Mouse (Mus musculus) heart, adult 2 months (tissue): Measurements from ENCODE around the gene Rpl23. TPM values are rescaled to one million over a fixed set of nuclear protein-coding genes. Genes with fewer than 3 reads are reported as not detected.

Source experiments
- DNase-seq, 2 experiments: peaks; one replicate each; pipeline ENCODE4 v3.0.0; 2021
- H3K27ac ChIP-seq: fragments of 200-600 bp; 2 replicates; pipeline ENCODE4 v1.8.1; 2022
- H3K27me3 ChIP-seq: fragments of 200-500 bp; 2 replicates; pipeline ENCODE4 v1.6.1; 2012; ENCODE audit warnings: mild to moderate bottlenecking, low read length, inconsistent platforms, mixed read lengths; ENCODE audit not compliant: control insufficient read depth, insufficient read depth
- H3K36me3 ChIP-seq: fragments of 200-500 bp; 2 replicates; pipeline ENCODE4 v1.6.1; 2012; ENCODE audit warnings: low read length, inconsistent platforms; ENCODE audit not compliant: control insufficient read depth, insufficient read depth
- H3K4me1 ChIP-seq: fragments of 200-500 bp; 2 replicates; pipeline ENCODE4 v1.6.1; 2011; ENCODE audit warnings: low read length; ENCODE audit not compliant: control insufficient read depth, insufficient read depth
- H3K4me3 ChIP-seq: fragments of 200-600 bp; 2 replicates; pipeline ENCODE4 v1.8.1; 2022
- H3K79me2 ChIP-seq: fragments of 200-500 bp; replicated peaks from 2 replicates; pipeline ENCODE4 v1.6.1; 2012; ENCODE audit warnings: mild to moderate bottlenecking, inconsistent platforms, low read length, moderate library complexity, mixed read lengths; ENCODE audit not compliant: control insufficient read depth, insufficient read depth
- H3K9ac ChIP-seq: fragments of 200-500 bp; 2 replicates; pipeline ENCODE4 v1.6.1; 2012; ENCODE audit warnings: low read depth, mild to moderate bottlenecking, control low read depth, inconsistent platforms, low read length, mixed read lengths
- CTCF ChIP-seq: fragments of 200-600 bp; IDR thresholded peaks from 2 replicates; pipeline ENCODE4 v1.8.1; 2022; ENCODE audit warnings: antibody characterized with exemption, mild to moderate bottlenecking, moderate library complexity
- EP300 ChIP-seq: fragments of 200-500 bp; IDR thresholded peaks from 2 replicates; pipeline ENCODE4 v1.6.1; 2011; ENCODE audit warnings: low read depth, low read length, control low read depth; ENCODE audit not compliant: insufficient read depth
- POLR2A ChIP-seq: fragments of 200-500 bp; IDR thresholded peaks from 2 replicates; pipeline ENCODE4 v1.6.1; 2011; ENCODE audit warnings: mild to moderate bottlenecking, low read depth, low read length, control low read depth; ENCODE audit not compliant: insufficient read depth
- WGBS: fragments of 180-500 bp; shearing (Covaris S2); methylation state at CpG from one replicate; pipeline ENCODE4 v1.1.7; 2018; 5-methylcytosine and 5-hydroxymethylcytosine counted together
- intact Hi-C: fragments of 180-260 bp; cut with DNase I; formaldehyde crosslinking; loops from one replicate; pipeline ENCODE4 v1.15.1; 2025
- polyA plus RNA-seq: library from polyadenylated mRNA; depleted of rRNA; stranded (reverse); fragments of >200 nt; gene quantifications from 2 replicates; pipeline ENCODE4 v1.2.3, GENCODE M21; 2012
- total RNA-seq, 2 experiments: library from RNA; stranded (reverse); gene quantifications; 2 replicates each; pipeline ENCODE4 v1.2.3; 2021

Gene Rpl23
- total and polyA plus RNA-seq, 3 experiments = 103 to 574 (median 509) TPM

DNA sequence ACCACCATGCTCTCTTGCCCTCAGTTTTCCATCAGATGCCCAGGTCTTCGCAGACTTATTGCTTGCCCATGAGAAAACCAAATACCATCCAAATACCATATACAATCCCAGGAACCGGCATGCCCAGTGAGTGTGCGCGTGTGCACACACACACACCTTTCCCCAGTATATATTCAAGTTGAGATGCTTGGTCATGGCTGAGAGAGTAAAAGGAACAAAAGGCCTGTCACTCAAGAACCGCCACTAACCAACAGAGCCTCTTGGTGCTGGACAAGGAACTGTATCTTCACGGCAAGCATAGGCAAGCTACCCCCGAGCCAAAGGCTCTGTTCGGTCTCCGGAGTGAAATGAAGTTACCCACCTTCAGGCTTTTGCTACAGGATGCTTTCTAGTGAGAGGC is 39.6 kb downstream of the Rpl23 start:
- Histone ChIP-seq H3K27me3 (no peaks in the 10 kb centered on the region), H3K4me3 (no peak overlapping the region), H3K9ac (no peak overlapping the region), H3K79me2 (peaks cover 3% of the 10 kb centered on the region; the same call in 1 of the 2 replicates), H3K27ac (no peak overlapping the region), H3K4me1 (peaks cover 6% of the 10 kb centered on the region), H3K36me3 (no peaks in the 10 kb centered on the region)
- no peak for DNase-seq
- intact Hi-C loops = no loop called here
- WGBS = 83% methylated on average over 9 of the region's 9 CpGs
- TF ChIP-seq POLR2A (no peak), EP300 (no peak), CTCF (no peak)

DNA sequence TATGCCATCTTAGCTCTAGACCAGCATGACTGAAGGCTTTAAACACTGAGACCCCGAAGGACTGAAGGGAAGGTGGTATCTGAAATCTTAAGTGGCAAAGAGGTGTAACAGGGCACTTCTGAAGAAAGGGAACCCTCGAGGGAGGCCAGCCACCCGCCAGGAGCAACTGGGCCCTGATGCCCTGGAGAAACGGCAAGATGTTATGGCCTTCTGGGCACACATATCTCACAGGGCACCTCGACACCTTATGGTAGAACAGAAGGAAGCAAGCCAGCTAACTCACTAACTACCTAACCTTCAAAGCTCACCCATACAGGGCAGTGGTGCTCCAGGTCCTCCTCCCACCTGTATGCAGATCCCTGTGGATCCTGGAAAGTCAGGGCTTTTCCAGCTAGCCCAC is 40.1 kb downstream of the Rpl23 start:
- H3K79me2 ChIP-seq = peaks cover 3% of the 10 kb centered on the region; the same call in 1 of the 2 replicates
- H3K27me3 ChIP-seq = no peaks in the 10 kb centered on the region
- H3K4me3 ChIP-seq = no peak overlapping the region
- no peak for DNase-seq
- no peaks in the 10 kb centered on the region for H3K36me3 ChIP-seq
- H3K4me1 ChIP-seq = peaks cover 6% of the 10 kb centered on the region
- H3K9ac ChIP-seq = no peak overlapping the region
- no peak for TF ChIP-seq POLR2A
- TF ChIP-seq EP300 = no peak
- no peak for TF ChIP-seq CTCF
- 90% methylated on average over 5 of the region's 5 CpGs for WGBS
- intact Hi-C loops = no loop called here
- no peak overlapping the region for H3K27ac ChIP-seq

GRCm38 (mm10) chr11:97740190-97740589 is 42.0 kb downstream of the Rpl23 start:
- TF ChIP-seq POLR2A (no peak), CTCF (no peak), EP300 (no peak)
- 0 out of 2 replicates have a peak overlapping the region, but pooled peaks have one; percentile 22 for H3K9ac ChIP-seq
- H3K36me3 ChIP-seq = no peaks in the 10 kb centered on the region
- H3K79me2 ChIP-seq = peaks cover 3% of the 10 kb centered on the region; the same call in 1 of the 2 replicates
- intact Hi-C loops = no loop called here
- H3K27ac ChIP-seq = no peak overlapping the region; the same call in 1 of the 2 replicates
- peak in 1 of 2 experiments; percentile 53 for DNase-seq
- H3K4me1 ChIP-seq = peaks cover 6% of the 10 kb centered on the region
- WGBS = 24% methylated on average over 7 of the region's 7 CpGs
- no peaks in the 10 kb centered on the region for H3K27me3 ChIP-seq
- no peak overlapping the region for H3K4me3 ChIP-seq

DNA sequence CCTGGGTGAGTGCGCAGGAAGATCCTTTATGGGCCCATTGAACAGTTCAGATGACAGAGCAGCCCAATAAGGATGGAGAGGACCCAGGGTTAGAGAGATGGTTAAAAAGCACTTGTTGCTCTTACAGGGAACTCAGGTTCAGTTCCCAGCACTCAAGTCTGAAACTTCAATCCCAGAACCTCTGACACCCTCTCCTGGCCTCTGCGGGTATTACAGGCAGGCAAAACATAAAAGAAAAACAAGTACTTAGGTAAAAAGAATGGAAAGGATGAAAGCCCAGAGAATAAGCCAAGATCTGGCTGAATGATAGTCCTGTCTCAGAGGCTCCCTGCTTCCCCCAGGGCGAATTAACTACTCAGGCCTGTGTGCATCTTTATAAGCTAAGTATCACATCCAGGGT is 43.1 kb downstream of the Rpl23 start:
- no peaks in the 10 kb centered on the region for H3K36me3 ChIP-seq
- no peak for TF ChIP-seq EP300
- H3K27me3 ChIP-seq = no peaks in the 10 kb centered on the region
- H3K27ac ChIP-seq = no peak overlapping the region
- H3K4me1 ChIP-seq = peaks cover 6% of the 10 kb centered on the region
- H3K9ac ChIP-seq = no peak overlapping the region
- H3K4me3 ChIP-seq = no peak overlapping the region
- 91% methylated on average over 3 of the region's 3 CpGs for WGBS
- intact Hi-C loops = no loop called here
- DNase-seq = no peak
- H3K79me2 ChIP-seq = peaks cover 3% of the 10 kb centered on the region; the same call in 1 of the 2 replicates

DNA sequence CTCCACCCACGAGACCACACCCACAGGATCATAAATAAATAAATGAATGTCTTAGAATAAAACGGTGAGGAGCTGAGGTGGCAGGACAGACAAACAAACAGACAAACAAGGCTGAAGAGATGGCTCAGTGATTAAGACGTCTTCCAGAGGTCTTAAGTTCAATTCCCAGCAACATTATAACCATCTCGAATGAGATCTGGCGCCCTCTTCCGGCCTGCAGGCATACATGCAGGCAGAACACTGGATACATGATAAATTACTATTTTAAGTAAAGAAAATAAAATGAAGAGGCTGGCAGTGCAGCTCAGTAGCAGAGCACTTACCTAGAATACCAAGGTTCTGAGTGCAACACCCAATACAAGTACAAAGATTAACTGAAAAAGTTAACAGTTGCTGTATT is 43.5 kb downstream of the Rpl23 start:
- TF ChIP-seq CTCF = peak; percentile 60
- TF ChIP-seq EP300 = no peak
- no peak for TF ChIP-seq POLR2A
- H3K36me3 ChIP-seq = no peaks in the 10 kb centered on the region
- no peaks in the 10 kb centered on the region for H3K27me3 ChIP-seq
- H3K79me2 ChIP-seq = peaks cover 3% of the 10 kb centered on the region; the same call in 1 of the 2 replicates
- WGBS = 66% methylated on average over 6 of the region's 6 CpGs
- no peak overlapping the region for H3K27ac ChIP-seq
- H3K9ac ChIP-seq = no peak overlapping the region
- DNase-seq = no peak
- no peak overlapping the region for H3K4me3 ChIP-seq
- peaks cover 6% of the 10 kb centered on the region for H3K4me1 ChIP-seq
- intact Hi-C loops = no loop called here

- H3K4me1 ChIP-seq = peaks cover 3% of the 10 kb centered on the region
- H3K27ac ChIP-seq = no peak overlapping the region
- intact Hi-C loops = no loop called here
- H3K4me3 ChIP-seq = no peak overlapping the region
- H3K9ac ChIP-seq = no peak overlapping the region
- no peaks in the 10 kb centered on the region for H3K36me3 ChIP-seq
- DNase-seq = no peak
- H3K27me3 ChIP-seq = no peaks in the 10 kb centered on the region
- H3K79me2 ChIP-seq = peaks cover 3% of the 10 kb centered on the region; the same call in 1 of the 2 replicates
- TF ChIP-seq CTCF (no peak), POLR2A (no peak), EP300 (no peak)
- WGBS = 65% methylated on average over 4 of the region's 4 CpGs
Measured at GRCm38 (mm10) chr11:97737600-97737999, 44.6 kb downstream of the Rpl23 start.
